Mouse (Mus musculus) spleen, postnatal 0 days (tissue): ENCODE data around the gene Zbtb21. TPM values are rescaled to one million over a fixed set of nuclear protein-coding genes. Genes with fewer than 3 reads are reported as not detected.

Experiments used
- polyA plus RNA-seq: library from polyadenylated mRNA; unstranded; fragments of >200 nt; fragmentation: Nextera tagmentation; extraction: Ambion mirVana; gene quantifications from 2 replicates; pipeline ENCODE4 v1.2.1, GENCODE M21; 2015

Gene Zbtb21
- polyA plus RNA-seq, result 2.6 and 3.2 TPM in 2 replicates

GRCm38 (mm10) chr16:97962151-97962948, at the start of gene Zbtb21, which contains the start of gene C2cd2:
Gene Zbtb21 (minus strand): TSS chr16:97962622.
Gene C2cd2 (minus strand): TSS chr16:97962598.

GRCm38 (mm10) chr16:97996616-97997382, 34.4 kb upstream of the Zbtb21 start, which contains the start of gene B230307C23Rik:
Gene B230307C23Rik (plus strand): TSS chr16:97997315.

Other genes starting within 250 kb of the Zbtb21 start
- gene Ripk4, start 198.8 kb downstream of the Zbtb21 start, polyA plus RNA-seq, result 0.10 and 0.13 TPM in 2 replicates
- 3.3 and 4.5 TPM in 2 replicates for gene Prdm15, start 110.8 kb downstream of the Zbtb21 start, polyA plus RNA-seq
- gene C2cd2, start within 50 bp of the Zbtb21 start, polyA plus RNA-seq, result 8.2 and 9.3 TPM in 2 replicates
- 27.0 and 27.5 TPM in 2 replicates for gene B230307C23Rik, start 34.7 kb upstream of the Zbtb21 start, polyA plus RNA-seq
- gene A630089N07Rik, start 119.8 kb upstream of the Zbtb21 start, polyA plus RNA-seq, result 8.7 and 9.5 TPM in 2 replicates